Mouse (Mus musculus) neural tube, embryonic 10.5 days (tissue): ENCODE measurements around the gene Olfr1214.
"Not testable (repeated sequence)": the region's sequence is repeated elsewhere in the genome, so short reads cannot be mapped to it uniquely, and the experiment has no call there.

Experiments
- DNase-seq: peaks from one replicate; pipeline ENCODE4 v3.0.0-alpha.2; 2017; ENCODE audit warnings: low spot score; ENCODE audit errors: extremely low spot score

Olfr1214 gene

DNA sequence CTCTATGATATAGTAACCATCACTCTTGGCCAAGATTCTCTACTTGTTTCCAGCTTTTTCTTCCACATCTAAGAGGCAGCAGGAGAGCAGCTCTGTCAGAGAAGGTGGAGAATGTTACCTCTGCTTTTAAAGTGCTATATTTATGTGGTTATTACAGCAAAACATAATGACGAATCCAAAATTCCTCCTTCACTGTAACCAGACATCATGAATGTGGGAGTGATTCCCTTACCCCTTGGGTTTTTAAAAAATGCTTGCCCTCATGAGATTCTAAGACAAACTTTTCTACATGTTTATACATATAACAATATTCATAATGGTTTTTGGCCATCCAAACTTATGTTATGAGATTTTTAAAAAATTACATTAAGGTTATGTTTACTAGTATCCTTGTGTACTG lies at the start of gene Olfr1214:
TSS of gene Olfr1214 (minus strand) at position 101 of the 400 bp plus-strand sequence.
- DNase-seq, result no peak

GRCm38 (mm10) chr2:89031965-89032364 lies 39.5 kb upstream of the Olfr1214 start, which contains the start of gene Olfr1217:
TSS of gene Olfr1217 (minus strand) at chr2:89032065.
- no peak for DNase-seq

DNA sequence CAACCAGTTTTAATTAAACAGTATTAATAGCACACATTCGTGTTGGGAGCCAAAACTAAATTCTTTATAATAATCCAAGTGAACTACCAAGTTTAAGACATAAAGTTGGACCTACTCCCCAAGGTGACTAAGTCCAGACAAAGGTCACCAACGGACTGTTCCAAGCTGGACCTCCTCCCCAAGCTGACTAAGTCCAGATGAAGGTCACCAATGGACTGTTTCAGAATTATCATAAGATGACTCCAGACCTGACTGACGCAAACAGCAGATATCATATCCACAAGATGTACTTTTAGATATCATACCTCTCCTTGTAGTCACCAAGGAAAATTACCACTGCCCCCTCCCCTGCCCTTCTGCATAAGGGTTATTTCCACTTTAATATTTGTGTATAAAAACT lies 29.0 kb upstream of the Olfr1214 start:
- DNase-seq, result not testable (repeated sequence)

DNA sequence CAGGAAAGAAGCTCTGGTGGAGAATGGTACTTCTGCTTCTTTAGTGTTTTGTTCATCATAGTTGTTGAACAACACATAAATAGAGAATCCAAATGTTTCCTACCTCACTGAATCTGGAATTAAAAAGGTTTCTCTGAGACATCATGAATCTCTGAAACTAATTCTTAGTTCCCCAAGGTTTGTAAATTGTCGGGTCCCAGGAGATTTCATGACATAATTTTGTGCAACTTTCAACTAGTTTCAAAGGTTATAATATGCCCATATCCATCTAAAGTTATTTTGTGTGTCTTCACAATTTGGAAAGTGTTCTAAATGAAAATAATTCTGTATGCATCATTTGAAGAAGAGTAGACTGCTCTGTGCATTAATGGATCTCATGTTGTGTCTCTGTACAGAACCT lies 25.8 kb upstream of the Olfr1214 start, which contains the start of gene Olfr1216:
TSS of gene Olfr1216 (minus strand) at position 101 of the 400 bp plus-strand sequence.
- no peak for DNase-seq

- DNase-seq, result no peak
Observed at GRCm38 (mm10) chr2:89006873-89007272, 14.4 kb upstream of the Olfr1214 start, which contains the start of gene Olfr1215. TSS of gene Olfr1215 (minus strand) at chr2:89006973.

DNA sequence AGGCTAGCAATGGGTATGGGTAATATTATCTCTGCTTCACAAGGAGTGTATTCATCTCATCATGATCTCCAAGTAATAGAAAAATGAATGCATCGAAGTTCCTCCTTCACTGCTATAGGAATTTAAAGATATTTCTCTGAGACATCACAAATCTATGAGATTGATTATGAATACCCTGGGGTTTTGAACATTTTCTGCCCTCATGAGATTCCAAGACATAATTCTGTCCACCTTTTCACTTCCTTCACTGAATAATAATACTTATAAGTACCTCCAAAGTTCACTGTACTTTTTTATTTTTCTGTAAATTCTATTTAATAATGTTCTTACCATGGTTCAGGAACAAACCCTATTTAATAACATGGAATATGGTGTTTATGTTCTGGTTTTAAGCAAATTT lies 12.3 kb downstream of the Olfr1214 start, which contains the start of gene Gm13762:
TSS of gene Gm13762 (minus strand) at position 101 of the 400 bp plus-strand sequence.
- no peak for DNase-seq

GRCm38 (mm10) chr2:88953669-88954068 lies 38.8 kb downstream of the Olfr1214 start, which contains the start of gene Olfr1212:
TSS of gene Olfr1212 (plus strand) at chr2:88953969.
- DNase-seq, result no peak

- no peak for DNase-seq
Observed at GRCm38 (mm10) chr2:88938011-88938410, 54.4 kb downstream of the Olfr1214 start, which contains the start of gene Olfr1211. TSS of gene Olfr1211 (minus strand) at chr2:88938111.
